17 mouse cellular contexts compared by ENCODE assay signal in genomic region chr17:27824941-27825340, GRCm38 (mm10). TPM values are rescaled to one million over a fixed set of nuclear protein-coding genes. Genes with fewer than 3 reads are reported as not detected.
DNase-seq lines count a peak whose midpoint lies in the region; ATAC-seq lines count a peak whose summit lies in the region.
"Had no signal": no experiment of that assay in that cellular context is flagged by ENCODE, and none has a peak within 500 bp of the region (broad histone marks: within the 10 kb centered on the region; RNA-seq: fewer than 3 reads in every experiment).

No protein-coding gene starts in this region.

- peaks cover 2% of the 10 kb centered on the region; the same call in 1 of the 2 replicates for H3K79me2 ChIP-seq in macrophage (ENCODE audit: inconsistent target)

- ATAC-seq in CD4-positive, CD25-positive, alpha-beta regulatory T cell, adult 4 months: no peak
- ATAC-seq in megakaryocyte-erythroid progenitor cell, adult 5-6 weeks (replicated peaks; ENCODE audit: low FRiP score, low TSS enrichment, poor library complexity, severe bottlenecking): no peak
- ATAC-seq: forebrain, postnatal 0 days; intestine, embryonic 15.5 days; midbrain, embryonic 16.5 days had no signal

- H3K4me3 ChIP-seq in brown adipose tissue, adult 24 weeks (ENCODE audit: insufficient read depth, low read depth, low read length): no peak overlapping the region
- peak overlapping the region; percentile 27; the same call in 1 of the 2 replicates for H3K4me3 ChIP-seq in macrophage (ENCODE audit: inconsistent target)
- H3K4me3 ChIP-seq: embryonic facial prominence, embryonic 15.5 days; intestine, embryonic 15.5 days had no signal

- DNase-seq in CD4-positive, CD25-positive, alpha-beta regulatory T cell, adult 2 months (ENCODE audit: low read depth, low spot score): peak; percentile 22
- DNase-seq in B cell, adult 2 months: peak; percentile 63 to 73
- DNase-seq in ovary, adult 18-20 months (ENCODE audit: low spot score): no peak
- no peak for DNase-seq in testis, postnatal 10 days (ENCODE audit: low spot score)
- DNase-seq: cerebellum, postnatal 25 days; forebrain, postnatal 0 days; gastrocnemius, postnatal 25 days; heart, postnatal 10 days; kidney, postnatal 4 days; lung, embryonic 14.5 days had no signal

- 0% methylated on average over 1 of the region's 1 CpGs for WGBS in macrophage (ENCODE audit: missing documents)

- no peaks in the 10 kb centered on the region for H3K36me3 ChIP-seq in macrophage (ENCODE audit: inconsistent target)
- H3K36me3 ChIP-seq: embryonic facial prominence, embryonic 15.5 days; intestine, embryonic 15.5 days had no signal

- H3K27ac ChIP-seq in brown adipose tissue, adult 24 weeks (replicated peaks; ENCODE audit: low read depth, low read length): peak overlapping the region; percentile 2; the same call in 1 of the 2 replicates
- peak overlapping the region; percentile 98 for H3K27ac ChIP-seq in macrophage
- H3K27ac ChIP-seq: embryonic facial prominence, embryonic 15.5 days; intestine, embryonic 15.5 days had no signal

- H3K4me1 ChIP-seq in brown adipose tissue, adult 24 weeks (ENCODE audit: control insufficient read depth, insufficient read depth, insufficient read length, low read length): peaks cover 10% of the 10 kb centered on the region; the same call in 1 of the 2 replicates

RNA-seq across cellular contexts. Expression of gene D17Wsu92e, which starts 4.5 kb away (rescaled TPM):
- polyA plus RNA-seq in CD4-positive, CD25-positive, alpha-beta regulatory T cell, adult 4 months (2017; shearing (Covaris generic)): 10 to 100 TPM; 14.6 to 14.9 TPM
- polyA plus RNA-seq in brown adipose tissue, adult 24 weeks (2012; ENCODE audit: insufficient read depth, insufficient read length, missing spikeins): 62.2 and 89.1 TPM in 2 replicates
- total RNA-seq in macrophage (2018; cell fraction: chromatin; rRNA removed): 100 to 1,000 TPM in 20 of 26 experiments, 10 to 100 TPM in 6; 40.2 to 258 (median 128) TPM
- total RNA-seq in macrophage (2018; cell fraction: cytosol; rRNA removed): 100 to 1,000 TPM in 25 of 26 experiments, 10 to 100 TPM in 1; 97.7 to 203 (median 138) TPM
- total RNA-seq in macrophage (2018; cell fraction: nucleus; rRNA removed): 100 to 1,000 TPM in 21 of 26 experiments, 10 to 100 TPM in 5; 64.2 to 259 (median 158) TPM
- 79.5 to 101 TPM (median 86.2 TPM) in 3 replicates for polyA plus RNA-seq in macrophage (2018)
- 66.2 and 76.6 TPM in 2 replicates for total RNA-seq in megakaryocyte-erythroid progenitor cell, adult 5-6 weeks (2014; fragmentation: Nextera tagmentation)
- total RNA-seq in megakaryocyte-erythroid progenitor cell, adult 5-6 weeks (2017): 90.1 and 90.5 TPM in 2 replicates

RNA-seq across cellular contexts. Expression of gene Snrpc, which starts 13.0 kb away (rescaled TPM):
- polyA plus RNA-seq in CD4-positive, CD25-positive, alpha-beta regulatory T cell, adult 4 months (2017; shearing (Covaris generic)): 10 to 100 TPM; 84.0 to 86.8 TPM
- 50.9 and 79.9 TPM in 2 replicates for polyA plus RNA-seq in brown adipose tissue, adult 24 weeks (2012; ENCODE audit: insufficient read depth, insufficient read length, missing spikeins)
- 10 to 100 TPM in 23 of 26 experiments, 1 to 10 TPM in 3; 7.2 to 35.6 (median 18.9) TPM for total RNA-seq in macrophage (2018; cell fraction: chromatin; rRNA removed)
- total RNA-seq in macrophage (2018; cell fraction: cytosol; rRNA removed): 100 to 1,000 TPM in 4 of 26 experiments, 10 to 100 TPM in 22; 66.0 to 112 (median 87.7) TPM
- 10 to 100 TPM in 23 of 26 experiments, 1 to 10 TPM in 3; 7.8 to 37.8 (median 25.3) TPM for total RNA-seq in macrophage (2018; cell fraction: nucleus; rRNA removed)
- polyA plus RNA-seq in macrophage (2018): 84.2 to 113 TPM (median 89.9 TPM) in 3 replicates
- total RNA-seq in megakaryocyte-erythroid progenitor cell, adult 5-6 weeks (2014; fragmentation: Nextera tagmentation): 160 and 260 TPM in 2 replicates
- total RNA-seq in megakaryocyte-erythroid progenitor cell, adult 5-6 weeks (2017): 123 and 157 TPM in 2 replicates

RNA-seq across cellular contexts. Expression of gene Uhrf1bp1, which starts 31.3 kb away (rescaled TPM):
- 1 to 10 TPM in 1 of 2 experiments, under 1 TPM in 1; 0.65 to 1.3 TPM for polyA plus RNA-seq in CD4-positive, CD25-positive, alpha-beta regulatory T cell, adult 4 months (2017; shearing (Covaris generic))
- 6.1 and 11.2 TPM in 2 replicates for polyA plus RNA-seq in brown adipose tissue, adult 24 weeks (2012; ENCODE audit: insufficient read depth, insufficient read length, missing spikeins)
- total RNA-seq in macrophage (2018; cell fraction: chromatin; rRNA removed): 10 to 100 TPM in 18 of 26 experiments, 1 to 10 TPM in 8; 2.6 to 41.3 (median 22.1) TPM
- 10 to 100 TPM in 20 of 26 experiments, 1 to 10 TPM in 6; 5.9 to 20.1 (median 14.1) TPM for total RNA-seq in macrophage (2018; cell fraction: cytosol; rRNA removed)
- total RNA-seq in macrophage (2018; cell fraction: nucleus; rRNA removed): 10 to 100 TPM in 22 of 26 experiments, 1 to 10 TPM in 4; 6.4 to 34.6 (median 16.9) TPM
- polyA plus RNA-seq in macrophage (2018): 6.8 to 14.6 TPM (median 7.6 TPM) in 3 replicates
- 28.6 and 28.8 TPM in 2 replicates for total RNA-seq in megakaryocyte-erythroid progenitor cell, adult 5-6 weeks (2014; fragmentation: Nextera tagmentation)
- 14.1 and 15.1 TPM in 2 replicates for total RNA-seq in megakaryocyte-erythroid progenitor cell, adult 5-6 weeks (2017)

Comparison
In these comparisons a context has a peak if more than half of its experiments do, and no peak if none do; other contexts are left out.
1. DNase-seq: peak in CD4-positive, CD25-positive, alpha-beta regulatory T cell, adult 2 months (single experiment) and B cell, adult 2 months (2 of 2); none in ovary, adult 18-20 months (single experiment) and testis, postnatal 10 days (single experiment).